Mouse (Mus musculus) frontal cortex, adult 2 months (tissue): ENCODE measurements around the gene Tmco5. TPM values are rescaled to one million over a fixed set of nuclear protein-coding genes. Genes with fewer than 3 reads are reported as not detected.

ENCODE experiments used
- DNase-seq, 2 experiments: peaks; one replicate each; pipeline ENCODE4 v3.0.0; 2022; ENCODE audit warnings: low spot score in 1 of 2; ENCODE audit errors: extremely low spot score in 1 of 2
- polyA plus RNA-seq: library from polyadenylated mRNA; depleted of rRNA; stranded (reverse); fragments of >200 nt; gene quantifications from 2 replicates; pipeline ENCODE4 v1.2.3, GENCODE M21; 2012; rRNA removed

Tmco5 gene
- polyA plus RNA-seq = 2.0 and 2.6 TPM in 2 replicates

DNA sequence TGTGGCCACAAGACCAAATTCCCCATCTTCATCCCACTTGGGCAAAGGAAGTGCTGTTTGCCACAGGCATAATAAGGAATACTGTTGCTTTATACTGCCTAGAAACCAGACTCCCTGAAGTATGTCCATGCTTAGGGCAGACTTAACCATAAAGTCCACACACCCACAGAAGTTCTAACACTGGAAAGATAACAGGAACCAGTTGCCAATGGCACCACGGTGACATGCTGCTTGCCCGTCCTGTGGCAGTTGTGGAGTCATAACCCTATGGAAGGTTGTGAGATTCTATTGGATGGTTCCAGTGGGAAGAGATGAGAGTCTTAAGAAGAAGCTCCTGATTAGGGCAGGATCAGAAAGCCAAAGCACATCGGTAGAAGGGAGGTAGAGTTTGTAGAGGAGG is at the start of gene Tmco5:
Gene Tmco5, plus strand, starts transcription at position 301 of the 400 bp plus-strand sequence.
- DNase-seq = no peak

DNA sequence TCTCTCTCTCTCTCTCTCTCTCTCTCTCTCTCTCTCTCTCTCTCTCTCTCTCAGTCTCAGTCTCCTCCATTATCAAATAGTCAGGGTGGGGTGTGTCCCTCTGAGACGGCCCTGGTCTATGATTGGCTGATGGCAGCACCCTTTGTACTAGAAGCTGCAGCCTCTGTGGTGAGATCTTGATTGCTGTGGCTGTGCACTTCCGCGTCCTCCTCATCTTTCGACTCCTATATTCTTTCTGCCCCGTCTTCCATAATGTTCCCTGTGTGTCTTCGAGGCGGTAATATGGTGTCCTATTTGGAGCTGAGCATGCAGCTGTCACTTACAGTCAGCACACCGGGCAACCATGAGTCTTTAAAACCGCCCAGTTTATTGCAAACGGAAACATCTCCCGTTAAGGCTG is 46.6 kb upstream of the Tmco5 start:
- no peak for DNase-seq

DNA sequence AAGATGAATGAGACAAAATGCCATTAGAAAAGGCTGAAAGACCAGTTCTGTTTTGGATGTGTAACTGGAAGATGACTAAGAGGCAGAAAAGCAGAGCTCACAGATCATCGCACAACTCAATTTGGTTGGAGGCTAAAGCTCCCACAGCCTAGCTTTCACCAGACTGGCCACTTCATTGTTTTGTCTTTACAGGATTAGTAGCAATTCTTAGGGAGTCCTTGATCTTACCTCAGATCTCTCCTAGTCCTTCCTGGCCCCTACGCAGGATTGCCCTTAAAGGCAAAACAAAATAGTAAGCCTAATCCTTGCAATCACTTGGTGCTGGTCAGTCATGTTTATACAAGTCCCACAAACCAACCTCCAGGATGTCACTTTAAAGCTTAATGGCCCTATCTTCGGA is 40.7 kb upstream of the Tmco5 start:
- DNase-seq = no peak

DNA sequence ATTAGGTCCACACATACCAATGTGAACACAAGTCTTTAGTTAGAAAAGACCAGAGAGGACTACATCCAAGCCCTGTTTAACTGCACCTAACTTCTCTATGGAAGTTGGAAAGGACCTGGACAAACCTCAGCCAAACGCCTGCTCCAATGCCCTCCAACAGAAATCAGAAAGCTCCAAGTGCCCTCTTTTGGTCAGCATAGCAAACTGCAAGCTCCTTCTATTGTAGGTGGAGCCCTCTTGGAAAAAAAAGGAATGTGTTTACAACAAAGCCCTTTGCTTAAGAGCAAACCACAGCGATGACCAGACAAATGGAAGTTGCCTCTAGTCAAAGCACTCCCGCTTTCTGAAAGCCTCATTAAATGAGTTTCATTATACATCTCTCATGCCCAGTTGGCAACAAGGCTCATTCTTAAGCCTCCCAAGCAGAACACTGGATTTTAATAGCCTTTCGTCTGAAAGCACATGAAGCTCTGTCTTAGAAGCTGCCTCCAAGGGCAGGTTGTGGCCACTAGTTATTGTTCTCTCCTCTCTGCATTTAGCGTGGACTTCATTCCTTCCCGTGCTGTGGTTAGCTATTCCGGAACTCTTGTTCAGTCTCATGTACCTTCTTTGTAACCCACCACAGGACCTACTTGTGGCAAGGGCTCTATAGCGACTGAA is 39.8 kb upstream of the Tmco5 start:
- DNase-seq = peak in 1 of 2 experiments; percentile 54

DNA sequence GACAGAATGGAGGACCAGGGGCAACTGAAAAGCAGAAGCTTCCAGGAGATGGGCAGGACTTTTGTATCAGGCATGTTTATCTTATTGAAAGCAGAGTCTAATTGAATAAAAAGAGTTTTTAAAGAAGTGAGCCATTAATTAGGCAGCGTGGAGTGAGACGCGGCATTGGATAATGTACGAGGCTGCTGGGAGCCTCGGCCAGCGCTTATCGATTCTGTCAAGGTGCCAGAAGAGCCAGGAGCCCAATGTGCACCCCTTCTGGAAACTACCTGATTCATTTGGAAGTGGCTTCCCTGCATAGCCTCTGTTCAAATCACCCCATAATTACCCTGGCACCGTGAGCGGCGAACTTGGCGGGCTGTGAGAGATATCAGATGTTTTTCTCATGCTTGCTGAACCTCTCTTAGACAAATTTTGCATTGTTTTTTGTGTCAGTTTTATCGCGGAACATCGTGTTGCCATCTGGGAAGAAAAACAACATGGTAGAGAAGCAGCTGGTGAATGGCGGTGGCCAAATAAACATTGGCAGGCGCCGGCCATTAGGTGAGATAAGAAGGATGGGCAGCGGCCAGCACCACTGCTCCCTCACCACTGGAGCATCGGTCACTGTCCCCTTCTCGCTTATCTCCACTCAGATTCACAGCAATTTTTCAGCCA is 28.4 kb upstream of the Tmco5 start:
- DNase-seq = no peak

DNA sequence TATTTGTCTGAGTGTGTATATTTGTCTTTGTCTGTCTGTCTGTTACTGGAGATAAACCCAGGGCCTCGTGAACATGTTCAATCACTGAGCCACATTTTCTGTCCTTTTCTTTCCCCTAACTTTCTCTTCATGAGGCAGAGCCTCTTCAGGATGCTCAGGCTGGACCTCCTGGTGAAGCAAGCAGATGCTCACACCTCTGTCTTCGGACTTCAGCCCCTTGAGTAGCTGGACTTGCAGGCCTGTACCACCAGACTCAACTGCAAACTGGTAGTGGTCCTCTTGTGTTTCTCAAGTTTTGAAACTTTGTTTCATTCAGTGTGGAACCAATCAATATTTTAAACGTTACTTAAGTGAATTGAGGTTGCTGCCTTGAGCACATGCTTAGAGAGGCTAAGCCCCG is 27.1 kb upstream of the Tmco5 start:
- no peak for DNase-seq

DNA sequence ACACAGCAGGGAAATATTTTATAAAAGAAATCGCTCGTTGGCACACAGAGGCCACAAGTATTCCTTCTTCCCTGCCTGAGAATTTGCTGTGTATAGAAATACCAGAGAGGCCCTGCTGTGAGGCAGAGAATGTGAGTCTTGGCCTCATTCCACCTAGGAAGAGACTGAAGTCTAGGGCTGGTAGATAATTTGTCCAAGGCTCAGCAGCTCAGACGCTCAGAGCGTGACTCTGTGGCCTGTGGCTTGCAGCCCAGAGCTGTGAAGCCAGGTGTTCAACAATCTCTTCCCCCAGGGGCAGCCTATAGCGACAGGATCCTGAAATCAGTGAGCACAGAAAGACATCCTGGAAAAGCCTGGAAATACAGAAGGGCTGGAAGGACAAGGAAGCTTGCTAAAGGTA is 26.2 kb upstream of the Tmco5 start:
- DNase-seq = no peak

DNA sequence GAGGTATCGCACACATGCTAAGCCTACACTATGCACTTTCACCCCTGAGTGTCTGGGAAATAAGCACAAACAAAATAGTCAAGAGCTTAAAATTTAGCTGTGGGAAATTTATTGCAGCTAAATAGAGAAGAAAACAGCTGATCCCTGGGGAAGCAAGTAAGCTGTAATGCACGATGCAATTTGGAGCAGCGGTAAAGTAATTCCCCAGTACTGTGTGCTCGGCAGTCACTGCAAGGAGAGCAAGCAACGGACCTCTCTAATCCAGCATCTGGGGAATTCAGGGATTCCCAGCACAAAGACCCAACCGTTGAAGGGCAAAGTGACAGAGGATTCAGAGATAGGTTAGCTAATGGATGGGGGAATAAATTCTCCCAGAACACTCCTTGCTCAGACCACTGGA is 19.8 kb upstream of the Tmco5 start:
- no peak for DNase-seq

DNA sequence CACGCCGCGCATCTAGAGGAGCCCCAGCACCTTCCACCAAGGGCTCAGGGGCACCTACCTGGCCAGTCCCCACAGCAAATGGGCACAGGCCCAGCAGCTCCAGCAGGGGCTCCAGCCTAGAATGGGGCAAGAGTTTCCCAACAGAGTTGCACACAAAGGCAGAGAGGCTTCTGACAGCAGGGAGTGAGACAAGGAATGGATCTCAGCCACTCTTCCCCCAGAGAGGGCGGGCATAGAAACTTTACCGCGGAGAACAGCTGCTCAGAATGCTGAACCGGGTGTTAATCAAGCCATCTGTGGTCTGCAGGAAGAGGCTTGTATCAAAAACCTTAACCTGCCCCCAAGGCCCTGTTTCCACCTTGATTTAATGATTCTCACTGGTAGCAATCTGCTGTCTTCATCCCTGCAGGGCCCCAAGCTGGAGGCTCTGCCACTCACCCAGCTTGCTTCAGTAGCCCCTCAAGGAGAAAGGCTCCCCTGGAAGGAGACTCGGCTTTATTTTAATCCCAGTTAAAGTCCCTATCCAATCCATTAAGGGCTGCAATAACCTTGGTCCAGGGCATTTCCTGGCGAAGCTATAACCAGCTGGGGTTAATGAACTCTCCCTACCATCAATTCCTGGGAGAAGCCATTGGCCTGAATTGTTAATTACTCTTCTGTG is 1.4 kb upstream of the Tmco5 start:
- no peak for DNase-seq

DNA sequence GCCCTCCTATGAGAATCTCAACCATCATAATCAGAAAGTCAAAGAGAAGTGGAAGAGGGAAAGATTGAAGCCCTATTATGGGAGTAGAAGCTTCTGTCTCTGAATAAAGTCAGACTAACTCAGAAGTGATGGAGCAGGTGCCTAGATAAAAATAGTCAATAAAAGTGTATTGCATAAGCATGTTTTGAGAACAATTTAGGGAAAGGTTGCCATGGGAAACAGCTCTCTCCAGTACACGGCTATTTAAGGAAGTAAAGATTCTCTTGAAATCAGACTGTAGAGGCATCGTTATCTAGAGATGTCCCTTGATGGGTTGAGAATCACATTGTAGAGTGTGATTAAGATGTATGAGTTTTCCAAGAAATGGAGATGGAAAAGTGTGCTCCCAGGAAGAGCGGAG is 1.2 kb downstream of the Tmco5 start:
- peak; percentile 61 to 69 for DNase-seq

DNA sequence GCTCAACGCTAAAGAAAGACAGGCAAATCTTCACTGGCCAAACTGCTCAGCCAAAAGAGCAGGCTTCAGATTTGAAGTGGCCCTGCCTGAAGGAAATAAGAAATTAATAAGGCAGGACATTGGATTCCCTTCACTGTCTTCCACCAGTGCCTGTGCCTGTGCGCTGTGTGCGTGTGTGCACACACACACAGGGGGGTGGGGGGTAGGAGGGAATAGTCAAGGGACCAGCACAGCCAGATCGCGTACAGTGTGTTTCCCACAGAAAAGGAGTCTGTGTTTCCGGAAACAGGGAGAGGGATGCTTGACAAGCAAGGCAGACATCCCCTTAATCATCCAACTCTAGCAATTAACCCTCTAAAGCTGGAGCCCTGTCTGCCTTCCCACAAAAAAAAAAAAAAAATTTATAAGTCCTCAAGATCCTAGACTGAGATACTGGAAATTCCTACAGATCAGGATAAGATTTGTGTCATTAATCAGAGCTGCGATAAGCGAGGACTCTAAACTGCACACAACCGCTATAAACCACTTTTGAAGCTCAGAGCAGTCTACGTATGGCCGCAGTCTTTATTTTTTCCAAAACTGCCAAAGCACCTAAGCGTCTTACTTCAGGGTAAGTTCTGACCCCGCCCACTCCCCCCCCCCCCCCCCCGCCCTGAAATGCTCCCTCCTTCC is 15.0 kb downstream of the Tmco5 start:
- no peak for DNase-seq

DNA sequence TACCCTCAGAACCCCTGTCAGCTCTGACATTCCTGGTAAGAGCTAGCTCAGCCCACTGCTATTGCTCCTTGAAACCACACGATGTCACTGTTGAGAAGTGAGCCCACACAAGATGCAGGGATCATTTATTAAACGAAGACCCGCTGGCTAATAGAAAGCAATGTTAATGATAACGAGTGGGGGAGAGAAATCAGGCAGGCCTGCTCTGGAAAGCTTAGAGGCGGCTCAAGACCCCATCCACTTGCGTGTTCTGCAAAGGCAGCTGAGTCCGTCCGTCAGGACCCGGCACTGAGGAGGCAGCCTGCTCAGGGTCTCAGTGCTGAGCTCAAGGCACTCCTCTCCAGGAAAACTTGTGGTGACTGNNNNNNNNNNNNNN is 15.5 kb downstream of the Tmco5 start:
- peak in 1 of 2 experiments; percentile 71 for DNase-seq

DNA sequence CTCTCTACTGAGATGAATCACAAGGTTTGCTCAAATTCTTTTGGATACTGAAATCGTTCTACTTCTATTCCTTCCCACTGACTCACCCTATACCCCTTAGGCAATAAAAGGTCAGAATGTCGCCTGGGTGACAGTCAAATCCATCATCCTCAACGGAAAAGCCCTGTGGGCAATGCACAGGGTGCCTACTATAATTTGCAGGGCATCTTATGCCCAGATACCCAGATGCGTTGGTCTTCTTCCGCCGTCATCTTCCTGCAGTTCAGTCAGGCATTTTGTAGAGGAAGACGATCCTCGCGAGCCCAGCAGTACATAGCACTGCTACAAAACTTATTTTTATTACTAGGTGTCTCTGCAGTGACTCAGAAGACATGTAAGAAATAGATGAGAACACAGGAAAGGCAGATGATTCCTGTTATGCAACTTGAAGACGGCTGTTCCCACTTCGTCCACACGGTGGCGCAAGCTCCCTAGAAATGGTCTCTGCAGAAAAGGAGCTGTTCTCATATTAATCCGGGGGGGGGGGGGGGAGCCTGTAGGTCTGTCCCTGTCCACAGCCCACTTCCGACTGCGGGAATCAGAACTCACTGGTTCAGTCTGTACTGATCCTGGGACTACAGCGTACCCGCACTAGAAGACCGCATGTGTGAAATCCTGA is 21.3 kb downstream of the Tmco5 start:
- peak; percentile 96 to 100 for DNase-seq

DNA sequence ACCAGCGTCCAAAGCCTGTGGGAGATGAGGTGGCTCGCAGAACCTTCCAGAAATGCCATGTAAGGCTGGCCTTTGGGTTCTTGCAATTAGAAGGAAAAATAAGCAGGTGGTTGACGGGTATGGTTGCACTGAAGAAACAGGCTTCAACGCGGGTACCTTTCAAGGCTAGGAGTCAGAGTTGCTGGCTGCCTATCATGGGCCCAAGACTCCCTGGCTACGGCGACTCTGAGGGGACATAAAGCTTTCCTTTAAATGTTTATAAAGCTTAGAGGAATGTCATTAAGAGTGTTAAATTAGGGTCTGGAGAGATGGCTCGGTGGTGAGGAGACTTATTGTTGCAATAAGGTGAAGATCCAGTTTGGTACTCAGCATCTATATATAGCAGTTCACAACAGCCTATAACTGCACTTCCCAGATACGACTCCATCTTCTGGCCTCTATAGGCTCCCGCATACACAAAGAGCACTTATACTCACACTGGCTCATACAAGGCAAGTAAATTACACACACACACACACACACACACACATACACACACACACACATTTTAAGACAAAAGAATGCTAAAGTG is 21.9 kb downstream of the Tmco5 start:
- DNase-seq = peak in 1 of 2 experiments; percentile 65

DNA sequence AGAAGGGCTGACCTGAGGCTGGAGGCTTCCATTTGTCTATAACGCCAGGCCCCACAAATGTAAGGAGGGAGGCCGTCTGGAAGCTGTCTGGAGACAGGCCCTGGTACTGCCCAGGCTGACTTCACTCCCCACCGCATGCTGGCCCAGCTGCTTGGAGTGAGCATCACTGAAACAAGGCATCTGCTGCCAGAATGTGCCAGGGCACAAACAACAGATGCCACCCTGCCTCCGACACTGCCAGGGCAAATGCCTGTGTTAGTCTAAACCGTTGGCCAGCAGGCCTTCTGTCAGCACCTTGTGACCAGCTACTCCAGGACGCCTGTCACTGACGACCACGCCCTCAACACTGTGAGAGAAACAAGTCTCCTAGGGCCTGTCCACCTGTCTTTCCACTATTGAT is 29.8 kb downstream of the Tmco5 start:
- no peak for DNase-seq

DNA sequence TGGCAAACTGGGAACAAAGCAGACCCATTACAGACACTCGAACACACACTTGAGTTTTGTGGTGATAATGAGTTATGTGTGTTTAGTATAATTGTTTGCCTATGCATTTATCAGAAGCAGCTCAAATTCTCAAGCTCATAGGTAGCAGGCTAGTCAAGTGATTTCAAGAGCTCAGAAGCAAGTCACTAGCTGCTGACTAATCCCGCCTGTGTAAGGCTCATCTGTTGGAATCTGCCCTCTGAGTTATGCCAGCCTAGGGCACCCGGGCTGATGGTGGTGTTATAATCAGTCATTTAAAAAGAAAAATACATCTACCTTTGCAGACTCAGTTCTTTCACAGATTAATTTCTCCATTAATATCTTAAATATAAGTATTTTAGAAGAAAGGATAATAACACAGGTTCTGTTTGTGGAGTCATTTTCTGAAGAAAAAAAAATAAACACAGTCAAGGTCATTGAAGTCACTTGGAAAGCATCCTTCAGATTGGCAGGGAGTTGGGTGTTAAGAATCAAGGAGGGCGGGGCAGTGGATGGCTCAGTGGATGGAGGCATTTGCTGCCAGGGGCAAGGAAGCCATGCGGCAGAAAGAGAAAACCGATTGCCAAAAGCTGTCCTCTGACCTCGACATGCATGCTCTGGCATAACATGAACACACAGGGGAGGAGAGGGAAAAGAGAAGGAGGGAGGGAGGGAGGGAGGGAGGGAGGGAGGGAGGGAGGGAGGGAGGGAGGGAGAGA is 34.0 kb downstream of the Tmco5 start:
- no peak for DNase-seq

DNA sequence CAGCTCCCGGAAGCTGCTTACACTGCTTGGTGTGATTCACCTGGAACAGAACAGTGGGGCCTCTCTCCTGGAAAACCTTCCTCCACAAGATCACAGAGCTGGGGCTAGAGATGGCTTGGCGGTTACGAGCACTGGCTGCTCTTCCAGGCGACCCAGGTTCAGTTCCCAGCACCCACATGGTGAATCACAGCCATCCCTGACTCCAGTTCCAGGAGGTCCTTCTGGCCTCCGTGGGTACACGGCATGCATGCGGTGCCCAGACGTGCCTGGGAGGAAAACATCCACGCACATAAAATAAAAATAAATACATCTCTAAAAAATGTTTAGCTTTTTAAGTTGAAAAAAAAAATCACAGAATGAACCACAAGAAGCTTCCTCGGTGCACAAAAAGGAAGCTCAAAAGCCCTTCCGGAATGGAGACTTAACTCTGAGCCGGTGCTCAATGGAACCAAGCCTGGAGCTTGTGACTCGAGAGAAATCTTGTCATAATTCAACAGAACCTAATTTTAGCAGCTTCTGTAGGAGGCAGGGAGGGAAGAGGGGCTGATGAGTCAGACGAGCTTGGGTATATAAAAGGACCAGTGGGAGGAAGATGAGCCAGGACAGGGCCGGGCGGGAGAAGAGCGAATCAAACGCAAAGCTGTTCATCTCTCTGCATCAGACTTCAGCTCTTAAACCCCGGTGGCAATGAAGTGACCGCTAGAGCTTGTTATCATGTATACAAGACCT is 35.4 kb downstream of the Tmco5 start:
- peak; percentile 88 to 90 for DNase-seq

DNA sequence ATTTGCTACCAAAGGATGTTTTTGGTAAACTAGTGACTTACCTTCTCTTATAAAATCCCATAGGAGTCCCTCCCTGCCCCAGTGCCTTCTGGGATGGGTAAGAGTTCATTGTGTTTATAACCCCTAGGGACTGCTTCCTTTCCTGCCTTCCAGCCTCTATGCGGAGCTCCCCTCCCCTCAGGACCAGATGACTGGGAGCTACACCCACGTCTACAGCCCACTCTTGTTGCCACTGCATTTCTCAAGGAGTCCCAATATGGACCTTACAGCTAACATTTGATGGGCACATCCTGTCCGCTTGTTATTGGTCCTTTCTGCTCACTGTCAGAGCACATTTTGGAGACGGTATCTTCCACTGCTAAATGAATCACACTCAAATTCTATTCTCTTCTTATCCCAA is 36.1 kb downstream of the Tmco5 start:
- peak in 1 of 2 experiments; percentile 50 for DNase-seq

DNA sequence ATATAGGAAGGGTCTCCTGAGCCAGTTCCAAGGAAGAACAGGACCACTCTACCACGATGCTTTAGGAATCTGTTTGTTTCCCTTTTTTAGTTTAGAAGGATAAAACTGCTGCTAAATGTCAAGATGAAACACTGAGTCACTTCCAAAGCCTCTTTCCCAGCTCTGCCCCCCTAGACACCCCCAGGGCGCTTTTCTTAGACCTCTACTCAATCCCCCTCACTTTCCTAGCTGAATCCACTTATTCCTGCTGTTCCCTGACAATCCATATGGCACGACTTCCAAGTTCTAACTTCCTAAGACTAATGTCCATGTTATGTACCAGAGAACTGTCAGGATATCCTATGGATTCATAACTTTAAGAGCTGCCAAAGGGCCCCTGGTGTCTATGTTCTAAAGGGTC is 40.1 kb downstream of the Tmco5 start:
- no peak for DNase-seq
